Mouse (Mus musculus) midbrain, embryonic 16.5 days (tissue): ENCODE results near the gene Tax1bp1. TPM values are rescaled to one million over a fixed set of nuclear protein-coding genes. Genes with fewer than 3 reads are reported as not detected.
A peak's percentile ranks its signal among the peaks of the same experiment; 100 is the strongest.

Source experiments
- ATAC-seq: fragments of 200-750 bp; cut with Nextera tagmentation; 2 replicates; pipeline ENCODE4 v1.8.0; 2017; ENCODE audit warnings: moderate TSS enrichment
- H3K27ac ChIP-seq: fragments of 300-500 bp; sonication (generic); 2 replicates; pipeline ENCODE4 v1.5.1; 2014; ENCODE audit warnings: mild to moderate bottlenecking, low read length, mixed read lengths
- H3K27me3 ChIP-seq: fragments of 300-500 bp; sonication (generic); 2 replicates; pipeline ENCODE4 v1.6.1; 2014; ENCODE audit warnings: low read depth, low read length, mixed read lengths; ENCODE audit not compliant: control insufficient read depth, insufficient read depth
- H3K36me3 ChIP-seq: fragments of 300-500 bp; sonication (generic); 2 replicates; pipeline ENCODE4 v1.6.1; 2014; ENCODE audit warnings: mild to moderate bottlenecking, low read length, moderate library complexity, mixed read lengths; ENCODE audit not compliant: control insufficient read depth, insufficient read depth
- H3K4me1 ChIP-seq: fragments of 300-500 bp; sonication (generic); 2 replicates; pipeline ENCODE4 v1.6.1; 2014; ENCODE audit warnings: mild to moderate bottlenecking, low read length, mixed read lengths; ENCODE audit not compliant: control insufficient read depth, insufficient read depth
- H3K4me2 ChIP-seq: fragments of 300-500 bp; sonication (generic); 2 replicates; pipeline ENCODE4 v1.6.1; 2014; ENCODE audit warnings: mild to moderate bottlenecking, low read length, mixed read lengths
- H3K4me3 ChIP-seq: fragments of 300-500 bp; sonication (generic); 2 replicates; pipeline ENCODE4 v1.5.1; 2014; ENCODE audit warnings: low read depth, mild to moderate bottlenecking, low read length, moderate library complexity, mixed read lengths
- H3K9ac ChIP-seq: fragments of 300-500 bp; sonication (generic); 2 replicates; pipeline ENCODE4 v1.6.1; 2014; ENCODE audit warnings: low read depth, low read length, mixed read lengths
- H3K9me3 ChIP-seq: fragments of 300-500 bp; sonication (generic); replicated peaks from 2 replicates; pipeline ENCODE4 v1.6.1; 2014; ENCODE audit warnings: mild to moderate bottlenecking, low read length, mixed read lengths; ENCODE audit not compliant: control insufficient read depth, poor library complexity, severe bottlenecking
- WGBS: fragments of 180-500 bp; shearing (Covaris S2); extraction: QIAGEN DNeasy Blood & Tissue Kit; methylation state at CpG from one replicate; pipeline ENCODE4 v1.1.7; 2014; 5-methylcytosine and 5-hydroxymethylcytosine counted together
- polyA plus RNA-seq: library from polyadenylated mRNA; unstranded; fragments of >200 nt; fragmentation: Nextera tagmentation; extraction: Ambion mirVana; gene quantifications from 2 replicates; pipeline ENCODE4 v1.2.1, GENCODE M21; 2015

Tax1bp1 gene
- polyA plus RNA-seq, 1 experiment from 2014 or later = 144 TPM

GRCm38 (mm10) chr6:52699050-52699449 lies 14.5 kb upstream of the Tax1bp1 start:
- no peak for ATAC-seq

GRCm38 (mm10) chr6:52699899-52700298 lies 13.6 kb upstream of the Tax1bp1 start:
- H3K4me2 ChIP-seq = no peak overlapping the region
- no peaks in the 10 kb centered on the region for H3K4me1 ChIP-seq
- WGBS = 93% methylated on average over 4 of the region's 4 CpGs
- no peaks in the 10 kb centered on the region for H3K9me3 ChIP-seq
- no peak overlapping the region for H3K27ac ChIP-seq
- ATAC-seq = no peak
- no peak overlapping the region for H3K9ac ChIP-seq
- no peaks in the 10 kb centered on the region for H3K36me3 ChIP-seq
- no peak overlapping the region for H3K4me3 ChIP-seq
- H3K27me3 ChIP-seq = no peaks in the 10 kb centered on the region

More at GRCm38 (mm10) chr6:52699050-52699449, 14.5 kb upstream of the Tax1bp1 start:
- H3K4me3 ChIP-seq = no peak overlapping the region
- no peak overlapping the region for H3K4me2 ChIP-seq
- no peak overlapping the region for H3K27ac ChIP-seq
- 88% methylated on average over 1 of the region's 1 CpGs for WGBS
- no peaks in the 10 kb centered on the region for H3K9me3 ChIP-seq
- H3K27me3 ChIP-seq = no peaks in the 10 kb centered on the region
- H3K9ac ChIP-seq = no peak overlapping the region
- H3K4me1 ChIP-seq = no peaks in the 10 kb centered on the region
- no peaks in the 10 kb centered on the region for H3K36me3 ChIP-seq

- Histone ChIP-seq H3K9me3 (no peaks in the 10 kb centered on the region), H3K9ac (no peak overlapping the region), H3K4me1 (no peaks in the 10 kb centered on the region), H3K27me3 (no peaks in the 10 kb centered on the region), H3K36me3 (no peaks in the 10 kb centered on the region), H3K4me2 (no peak overlapping the region), H3K27ac (no peak overlapping the region), H3K4me3 (no peak overlapping the region)
- no peak for ATAC-seq
- WGBS = 89% methylated on average over 2 of the region's 2 CpGs
These were observed 10.3 kb upstream of the Tax1bp1 start for GRCm38 (mm10) chr6:52703263-52703662.

- Histone ChIP-seq H3K36me3 (no peaks in the 10 kb centered on the region), H3K4me2 (no peak overlapping the region), H3K27ac (no peak overlapping the region), H3K4me3 (no peak overlapping the region), H3K4me1 (no peaks in the 10 kb centered on the region), H3K9me3 (no peaks in the 10 kb centered on the region), H3K27me3 (no peaks in the 10 kb centered on the region), H3K9ac (no peak overlapping the region)
- ATAC-seq = no peak
These were observed 8.2 kb upstream of the Tax1bp1 start for GRCm38 (mm10) chr6:52705280-52705679.

- no peak for ATAC-seq
- Histone ChIP-seq H3K9me3 (no peaks in the 10 kb centered on the region), H3K36me3 (no peaks in the 10 kb centered on the region), H3K4me1 (no peaks in the 10 kb centered on the region), H3K27ac (no peak overlapping the region), H3K27me3 (no peaks in the 10 kb centered on the region), H3K9ac (no peak overlapping the region), H3K4me3 (no peak overlapping the region), H3K4me2 (no peak overlapping the region)
- WGBS = 89% methylated on average over 5 of the region's 5 CpGs
These were observed 5.7 kb upstream of the Tax1bp1 start for GRCm38 (mm10) chr6:52707815-52708214.

- Histone ChIP-seq H3K4me2 (no peak overlapping the region), H3K4me3 (no peak overlapping the region), H3K27ac (no peak overlapping the region), H3K27me3 (no peaks in the 10 kb centered on the region), H3K9me3 (no peaks in the 10 kb centered on the region), H3K36me3 (no peaks in the 10 kb centered on the region), H3K9ac (no peak overlapping the region), H3K4me1 (peaks cover 9% of the 10 kb centered on the region)
- WGBS = 85% methylated on average over 2 of the region's 2 CpGs
- ATAC-seq = no peak
These were observed 966 bp upstream of the Tax1bp1 start for GRCm38 (mm10) chr6:52712563-52712962.

GRCm38 (mm10) chr6:52713897-52714509 lies 474 bp downstream of the Tax1bp1 start:
- H3K4me1 ChIP-seq = peaks cover 9% of the 10 kb centered on the region
- 0% methylated on average over 51 of the region's 52 CpGs for WGBS
- H3K9ac ChIP-seq = peak overlapping the region; percentile 86
- peak; percentile 85 for ATAC-seq
- H3K9me3 ChIP-seq = no peaks in the 10 kb centered on the region
- H3K4me3 ChIP-seq = peak overlapping the region; percentile 86
- peak overlapping the region; percentile 86 for H3K4me2 ChIP-seq
- no peaks in the 10 kb centered on the region for H3K36me3 ChIP-seq
- H3K27ac ChIP-seq = peak overlapping the region; percentile 86
- no peaks in the 10 kb centered on the region for H3K27me3 ChIP-seq

GRCm38 (mm10) chr6:52717493-52718192 lies 4.1 kb downstream of the Tax1bp1 start:
- 82% methylated on average over 5 of the region's 5 CpGs for WGBS
- no peak for ATAC-seq
- no peak overlapping the region for H3K4me3 ChIP-seq
- no peaks in the 10 kb centered on the region for H3K9me3 ChIP-seq
- no peaks in the 10 kb centered on the region for H3K36me3 ChIP-seq
- no peak overlapping the region for H3K9ac ChIP-seq
- H3K4me2 ChIP-seq = no peak overlapping the region
- H3K27ac ChIP-seq = no peak overlapping the region
- no peaks in the 10 kb centered on the region for H3K27me3 ChIP-seq
- H3K4me1 ChIP-seq = peaks cover 11% of the 10 kb centered on the region

GRCm38 (mm10) chr6:52724805-52725439 lies 11.4 kb downstream of the Tax1bp1 start:
- 60% methylated on average over 8 of the region's 8 CpGs for WGBS
- Histone ChIP-seq H3K4me3 (no peak overlapping the region), H3K27ac (no peak overlapping the region), H3K36me3 (peaks cover 8% of the 10 kb centered on the region; the same call in 1 of the 2 replicates), H3K27me3 (no peaks in the 10 kb centered on the region), H3K9me3 (no peaks in the 10 kb centered on the region), H3K4me1 (no peaks in the 10 kb centered on the region), H3K9ac (no peak overlapping the region), H3K4me2 (no peak overlapping the region)
- ATAC-seq = no peak
